In the genomic region with DNA sequence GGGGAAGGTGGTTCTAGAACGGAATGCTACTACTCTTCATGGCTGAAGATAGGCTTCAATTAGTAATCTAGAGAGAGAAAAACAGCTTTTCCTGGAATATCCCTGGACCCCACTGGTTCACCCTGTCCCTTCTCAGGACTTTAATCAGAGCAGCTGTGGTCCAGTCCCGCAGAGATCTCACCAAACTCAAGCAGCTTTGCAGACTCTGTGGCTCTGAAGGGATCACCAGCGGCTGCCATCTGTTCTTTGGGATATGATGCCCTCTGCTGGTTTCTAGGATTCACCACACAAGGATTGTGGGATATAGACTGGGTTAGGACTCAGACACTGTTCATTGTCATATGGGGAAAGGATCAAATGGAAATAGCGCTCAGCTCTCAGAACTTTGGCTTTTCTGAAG, we compare ENCODE assay signal across 10 mouse cellular contexts. TPM values are rescaled to one million over a fixed set of nuclear protein-coding genes. Genes with fewer than 3 reads are reported as not detected.
DNase-seq lines count a peak whose midpoint lies in the region; ATAC-seq and TF ChIP-seq lines count a peak whose summit lies in the region.
"Had no signal": no experiment of that assay in that cellular context is flagged by ENCODE, and none has a peak within 500 bp of the region (broad histone marks: within the 10 kb centered on the region; RNA-seq: fewer than 3 reads in every experiment).

No protein-coding gene starts in this region.

- H3K79me2 ChIP-seq in heart, adult 2 months (replicated peaks; ENCODE audit: control insufficient read depth, insufficient read depth, low read length), result no peaks in the 10 kb centered on the region

- H3K4me1 ChIP-seq in heart, adult 2 months (ENCODE audit: control insufficient read depth, insufficient read depth, low read length), result no peaks in the 10 kb centered on the region; the same call in 1 of the 2 replicates
- H3K4me1 ChIP-seq in heart, embryonic 11.5 days (ENCODE audit: control insufficient read depth, insufficient read depth, low read length), result no peaks in the 10 kb centered on the region
- no peaks in the 10 kb centered on the region for H3K4me1 ChIP-seq in heart, embryonic 16.5 days (ENCODE audit: control insufficient read depth, insufficient read depth, low read length)
- H3K4me1 ChIP-seq in limb, embryonic 13.5 days, result no peaks in the 10 kb centered on the region
- H3K4me1 ChIP-seq: embryonic facial prominence, embryonic 13.5 days had no signal

- no peak overlapping the region for H3K4me3 ChIP-seq in heart, adult 2 months
- H3K4me3 ChIP-seq in heart, embryonic 11.5 days (ENCODE audit: low read depth, low read length), result no peak overlapping the region
- H3K4me3 ChIP-seq in heart, embryonic 16.5 days (ENCODE audit: low read length), result no peak overlapping the region
- no peak overlapping the region for H3K4me3 ChIP-seq in limb, embryonic 13.5 days
- H3K4me3 ChIP-seq: embryonic facial prominence, embryonic 13.5 days had no signal

- TF ChIP-seq CTCF in heart, adult 2 months (IDR thresholded peaks at IDR 0.05), result peak; percentile 87

- no peaks in the 10 kb centered on the region for H3K36me3 ChIP-seq in heart, adult 2 months (ENCODE audit: control insufficient read depth, insufficient read depth, low read length)
- no peaks in the 10 kb centered on the region for H3K36me3 ChIP-seq in heart, embryonic 11.5 days (ENCODE audit: control insufficient read depth, insufficient read depth, low read length)
- H3K36me3 ChIP-seq in heart, embryonic 16.5 days (ENCODE audit: control insufficient read depth, insufficient read depth), result no peaks in the 10 kb centered on the region
- no peaks in the 10 kb centered on the region for H3K36me3 ChIP-seq in limb, embryonic 13.5 days
- H3K36me3 ChIP-seq: embryonic facial prominence, embryonic 13.5 days had no signal

- H3K4me2 ChIP-seq in heart, embryonic 11.5 days, result no peak overlapping the region
- no peak overlapping the region for H3K4me2 ChIP-seq in heart, embryonic 16.5 days (ENCODE audit: low read depth, low read length)
- H3K4me2 ChIP-seq in limb, embryonic 13.5 days (replicated peaks), result no peak overlapping the region
- H3K4me2 ChIP-seq: embryonic facial prominence, embryonic 13.5 days had no signal

- peak; percentile 41 to 57 for DNase-seq in heart, adult 2 months
- DNase-seq in A20 (ENCODE audit: low read depth, low spot score) (peak; percentile 51), NIH3T3 (ENCODE audit: low read depth) (peak; percentile 84)
- no peak for DNase-seq in urinary bladder, adult 2 months (ENCODE audit: low spot score)
- DNase-seq in spleen, postnatal 4 days (ENCODE audit: low spot score in 2 of 2), result no peak

- no peak for ATAC-seq in heart, embryonic 11.5 days (replicated peaks; ENCODE audit: insufficient number of reproducible peaks, low FRiP score, low TSS enrichment)
- 0 out of 2 replicates have a peak, but pooled peaks have one; percentile 65 for ATAC-seq in heart, embryonic 16.5 days (replicated peaks; ENCODE audit: extremely low read depth, insufficient read depth, low FRiP score)
- peak; percentile 64; the same call in 1 of the 2 replicates for ATAC-seq in limb, embryonic 13.5 days (ENCODE audit: low FRiP score, low read depth)

- no peak overlapping the region for H3K27ac ChIP-seq in heart, adult 2 months
- H3K27ac ChIP-seq in heart, embryonic 11.5 days (ENCODE audit: low read depth, low read length), result no peak overlapping the region
- H3K27ac ChIP-seq in heart, embryonic 16.5 days (ENCODE audit: low read length), result no peak overlapping the region
- no peak overlapping the region for H3K27ac ChIP-seq in limb, embryonic 13.5 days
- H3K27ac ChIP-seq: embryonic facial prominence, embryonic 13.5 days had no signal

- intact Hi-C loops in heart, adult 2 months (cut with DNase I), result loop anchor here (1.0 to 5.0 kb wide), 3 partner anchors 47 to 300 kb away; partner anchors contain the start of genes Cyp27a1, Rnf25 and Stk36

- no peak overlapping the region for H3K9ac ChIP-seq in heart, adult 2 months (ENCODE audit: low read depth, low read length)
- no peak overlapping the region for H3K9ac ChIP-seq in heart, embryonic 11.5 days (ENCODE audit: low read depth, low read length)
- H3K9ac ChIP-seq in heart, embryonic 16.5 days (ENCODE audit: low read length), result no peak overlapping the region
- no peak overlapping the region for H3K9ac ChIP-seq in limb, embryonic 13.5 days
- H3K9ac ChIP-seq: embryonic facial prominence, embryonic 13.5 days had no signal

- peak; percentile 47; the same call in 1 of the 2 replicates for TF ChIP-seq EP300 in heart, adult 2 months (IDR thresholded peaks at IDR 0.05; ENCODE audit: insufficient read depth, low read depth, low read length)

- TF ChIP-seq POLR2A in heart, adult 2 months (IDR thresholded peaks at IDR 0.05; ENCODE audit: insufficient read depth, low read depth, low read length), result no peak

- H3K9me3 ChIP-seq in heart, embryonic 11.5 days (replicated peaks; ENCODE audit: control insufficient read depth, low read length), result no peaks in the 10 kb centered on the region
- H3K9me3 ChIP-seq in heart, embryonic 16.5 days (replicated peaks; ENCODE audit: control insufficient read depth, low read length), result no peaks in the 10 kb centered on the region
- H3K9me3 ChIP-seq in limb, embryonic 13.5 days, result no peaks in the 10 kb centered on the region
- H3K9me3 ChIP-seq: embryonic facial prominence, embryonic 13.5 days had no signal

- WGBS in heart, adult 2 months, result 14% methylated on average over 4 of the region's 4 CpGs
- WGBS in heart, embryonic 11.5 days (ENCODE audit: insufficient replicate concordance), result 21% methylated on average over 4 of the region's 4 CpGs
- 18% methylated on average over 4 of the region's 4 CpGs for WGBS in heart, embryonic 16.5 days
- 24% methylated on average over 4 of the region's 4 CpGs for WGBS in limb, embryonic 13.5 days

- H3K27me3 ChIP-seq in heart, adult 2 months (ENCODE audit: control insufficient read depth, insufficient read depth, low read length), result no peaks in the 10 kb centered on the region
- H3K27me3 ChIP-seq in heart, embryonic 11.5 days (ENCODE audit: control insufficient read depth, insufficient read depth, low read length), result peaks cover 17% of the 10 kb centered on the region
- H3K27me3 ChIP-seq in heart, embryonic 16.5 days (ENCODE audit: control insufficient read depth, insufficient read depth, low read length), result peaks cover 13% of the 10 kb centered on the region
- H3K27me3 ChIP-seq in limb, embryonic 13.5 days, result peaks cover 23% of the 10 kb centered on the region

RNA-seq across cellular contexts. Expression of gene Prkag3, which starts 10.8 kb away (rescaled TPM):
- total RNA-seq in heart, adult 2 months (2021), result 1 to 10 TPM; 1.1 to 1.3 TPM
- 2.1 and 3.0 TPM in 2 replicates for polyA plus RNA-seq in heart, adult 2 months (2012; rRNA removed)
- polyA plus RNA-seq in heart, embryonic 11.5 days (2014; fragmentation: Nextera tagmentation; extraction: Ambion mirVana), result 5.5 and 5.7 TPM in 2 replicates
- 4.6 and 5.7 TPM in 2 replicates for polyA plus RNA-seq in heart, embryonic 16.5 days (2015; fragmentation: Nextera tagmentation; extraction: Ambion mirVana)
- polyA plus RNA-seq in limb, embryonic 13.5 days (2015; fragmentation: Nextera tagmentation; extraction: Ambion mirVana), result 1.9 and 2.1 TPM in 2 replicates
- polyA plus RNA-seq in urinary bladder, adult 2 months (2012; rRNA removed), result 0.63 and 0.76 TPM in 2 replicates

RNA-seq across cellular contexts. Expression of gene Wnt6, which starts 11.9 kb away (rescaled TPM):
- under 1 TPM; 0.32 to 0.70 TPM for total RNA-seq in heart, adult 2 months (2021)
- 0.38 and 0.39 TPM in 2 replicates for polyA plus RNA-seq in heart, adult 2 months (2012; rRNA removed)
- 0.46 and 0.68 TPM in 2 replicates for polyA plus RNA-seq in heart, embryonic 11.5 days (2014; fragmentation: Nextera tagmentation; extraction: Ambion mirVana)
- 0.36 and 0.71 TPM in 2 replicates for polyA plus RNA-seq in heart, embryonic 16.5 days (2015; fragmentation: Nextera tagmentation; extraction: Ambion mirVana)
- 39.7 and 51.8 TPM in 2 replicates for polyA plus RNA-seq in limb, embryonic 13.5 days (2015; fragmentation: Nextera tagmentation; extraction: Ambion mirVana)
- 2.3 and 2.6 TPM in 2 replicates for polyA plus RNA-seq in urinary bladder, adult 2 months (2012; rRNA removed)

RNA-seq across cellular contexts. Expression of gene Wnt10a, which starts 31.5 kb away (rescaled TPM):
- total RNA-seq in heart, adult 2 months (2021), result not detected
- not detected in 2 replicates for polyA plus RNA-seq in heart, adult 2 months (2012; rRNA removed)
- polyA plus RNA-seq in heart, embryonic 11.5 days (2014; fragmentation: Nextera tagmentation; extraction: Ambion mirVana), result not detected in 2 replicates
- polyA plus RNA-seq in heart, embryonic 16.5 days (2015; fragmentation: Nextera tagmentation; extraction: Ambion mirVana), result 0.20 and 0.24 TPM in 2 replicates
- 3.9 and 4.5 TPM in 2 replicates for polyA plus RNA-seq in limb, embryonic 13.5 days (2015; fragmentation: Nextera tagmentation; extraction: Ambion mirVana)
- 0.94 and 1.4 TPM in 2 replicates for polyA plus RNA-seq in urinary bladder, adult 2 months (2012; rRNA removed)
- polyA plus RNA-seq: liver, embryonic 16.5 days had no signal

RNA-seq across cellular contexts. Expression of gene Cyp27a1, which starts 46.4 kb away (rescaled TPM):
- total RNA-seq in heart, adult 2 months (2021), result 10 to 100 TPM; 10.1 to 18.1 TPM
- polyA plus RNA-seq in heart, adult 2 months (2012; rRNA removed), result 17.0 and 22.2 TPM in 2 replicates
- 14.3 and 15.2 TPM in 2 replicates for polyA plus RNA-seq in heart, embryonic 11.5 days (2014; fragmentation: Nextera tagmentation; extraction: Ambion mirVana)
- polyA plus RNA-seq in heart, embryonic 16.5 days (2015; fragmentation: Nextera tagmentation; extraction: Ambion mirVana), result 12.4 and 13.3 TPM in 2 replicates
- polyA plus RNA-seq in limb, embryonic 13.5 days (2015; fragmentation: Nextera tagmentation; extraction: Ambion mirVana), result 12.7 and 14.1 TPM in 2 replicates
- 67.0 and 71.9 TPM in 2 replicates for polyA plus RNA-seq in urinary bladder, adult 2 months (2012; rRNA removed)

Comparison
In these comparisons a context has a peak if more than half of its experiments do, and no peak if none do; other contexts are left out.
1. DNase-seq: peak in heart, adult 2 months (2 of 2), A20 (single experiment) and NIH3T3 (single experiment); none in urinary bladder, adult 2 months (single experiment) and spleen, postnatal 4 days (0 of 2).
2. RNA of gene Wnt6, which starts 11.9 kb away (polyA plus RNA-seq): 39.7 to 51.8 TPM in limb, embryonic 13.5 days; 2.3 to 2.6 TPM in urinary bladder, adult 2 months, 0.36 to 0.71 TPM in heart, embryonic 16.5 days, 0.46 to 0.68 TPM in heart, embryonic 11.5 days and 0.38 to 0.39 TPM in heart, adult 2 months; every median in the first group is over 10 times any median in the second.